Mouse (Mus musculus) C3H10T1/2 (cell line): ENCODE measurements around the gene Zfp119b. TPM values are rescaled to one million over a fixed set of nuclear protein-coding genes. Genes with fewer than 3 reads are reported as not detected.

Source experiments
- polyA plus RNA-seq, 2 experiments: library from polyadenylated mRNA; unstranded; fragments of >200 nt; fragmentation: generic; extraction: Trizol; gene quantifications; one replicate each; pipeline ENCODE4 v1.2.1; 2012; ENCODE audit warnings: missing spikeins in 2 of 2

Gene Zfp119b
- under 1 TPM; 0.06 to 0.94 TPM for polyA plus RNA-seq

DNA sequence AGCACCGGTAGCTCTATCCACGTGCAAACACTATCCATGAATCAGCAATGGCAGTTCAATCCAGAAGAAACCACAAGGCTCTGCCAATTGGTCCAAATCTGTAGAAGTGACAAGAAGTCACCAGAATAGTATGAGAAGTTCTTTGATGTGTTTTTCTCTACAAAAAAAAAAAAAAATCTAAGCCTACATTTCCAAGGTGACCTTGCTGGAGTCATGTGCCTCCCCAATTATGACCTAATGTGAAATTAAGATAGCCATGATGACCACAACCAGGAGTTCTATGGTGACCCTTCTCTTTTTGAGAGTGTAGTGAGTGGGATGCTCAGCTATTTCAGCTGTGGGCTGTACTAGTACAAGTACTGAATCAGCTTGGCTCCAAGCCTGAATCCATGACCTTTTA is at the start of gene Zfp119b:
Gene Zfp119b, minus strand, starts transcription at position 101 of the 400 bp plus-strand sequence.

GRCm38 (mm10) chr17:55986030-55986961 is 37.0 kb upstream of the Zfp119b start, which contains the start of gene Fsd1:
Gene Fsd1 (plus strand): TSS chr17:55986509.

DNA sequence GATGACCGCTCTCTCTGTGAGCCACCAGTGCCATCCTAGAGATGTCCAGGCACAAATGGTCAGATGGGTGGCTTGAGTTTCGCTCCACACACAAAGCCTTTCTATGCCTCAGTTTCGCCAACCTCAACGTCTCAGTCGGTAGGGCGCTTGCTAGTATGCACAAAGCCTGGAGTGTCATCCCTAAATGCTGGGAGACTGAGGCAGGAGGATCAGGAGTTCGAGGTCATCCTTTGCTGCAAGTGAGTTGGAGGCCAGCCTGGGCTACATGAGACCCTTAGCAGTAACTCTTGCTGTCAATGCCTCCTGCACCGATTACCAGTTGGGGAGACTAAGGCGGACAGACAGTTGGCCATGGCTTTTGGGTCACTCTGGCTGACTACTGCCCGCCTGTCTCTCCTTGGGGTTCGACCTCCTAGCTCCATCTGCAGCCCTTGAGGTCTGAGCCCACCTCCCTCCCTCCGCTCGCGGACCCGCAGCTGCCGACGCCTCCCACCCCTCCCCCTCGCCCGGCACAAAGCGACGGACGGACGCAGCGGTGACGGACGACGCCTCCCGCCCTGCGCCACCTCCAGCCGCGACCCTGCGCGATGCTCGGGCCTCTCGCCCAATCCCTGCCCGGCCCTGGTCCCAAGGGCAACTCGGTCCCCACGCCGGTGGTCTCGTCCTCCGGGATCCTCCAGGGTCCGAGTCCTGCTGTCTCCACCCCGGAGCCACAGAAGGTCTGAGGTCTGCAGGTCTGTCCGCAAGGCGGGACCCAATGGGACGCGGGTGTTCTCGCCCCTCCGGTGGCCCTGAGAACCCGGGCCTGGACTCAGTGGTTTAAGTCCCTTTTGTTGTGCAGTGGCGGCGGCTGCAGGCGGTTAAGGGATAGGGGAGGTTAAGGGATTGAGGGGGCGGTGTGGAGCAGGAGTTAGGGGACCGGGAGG is 20.9 kb upstream of the Zfp119b start, which contains the start of gene Shd:
Gene Shd, plus strand, starts transcription at position 502 of the 926 bp plus-strand sequence.

GRCm38 (mm10) chr17:55958918-55959728 is 9.8 kb upstream of the Zfp119b start, which contains the start of gene Yju2:
Gene Yju2 (plus strand): TSS chr17:55959099.

GRCm38 (mm10) chr17:55952447-55953027 is 3.2 kb upstream of the Zfp119b start, which contains the start of gene Ebi3:
Gene Ebi3 (plus strand): TSS chr17:55952640.

Other genes with a start within 250 kb of the Zfp119b start
- 1 to 10 TPM in 1 of 2 experiments, under 1 TPM in 1; 0.19 to 1.3 TPM for gene Pot1b, start 236.9 kb downstream of the Zfp119b start, polyA plus RNA-seq
- not detected for gene Adgre4, start 199.5 kb downstream of the Zfp119b start, polyA plus RNA-seq
- gene Zfp119a, start 70.6 kb downstream of the Zfp119b start, polyA plus RNA-seq, result under 1 TPM; 0.07 to 0.77 TPM
- 1 to 10 TPM in 1 of 2 experiments, under 1 TPM in 1; 0.12 to 1.7 TPM for gene Zfp959, start 57.4 kb downstream of the Zfp119b start, polyA plus RNA-seq
- under 1 TPM in 1 of 2 experiments, not detected in 1; 0.06 TPM for gene Ebi3, start 3.1 kb upstream of the Zfp119b start, polyA plus RNA-seq
- gene Yju2, start 9.6 kb upstream of the Zfp119b start, polyA plus RNA-seq, result 10 to 100 TPM; 16.0 to 20.0 TPM
- gene Shd, start 21.0 kb upstream of the Zfp119b start, polyA plus RNA-seq, result under 1 TPM; 0.02 to 0.21 TPM
- gene Fsd1, start 37.0 kb upstream of the Zfp119b start, polyA plus RNA-seq, result 1 to 10 TPM in 1 of 2 experiments, under 1 TPM in 1; 0.64 to 1.5 TPM
- 1 to 10 TPM in 1 of 2 experiments, under 1 TPM in 1; 0.34 to 1.7 TPM for gene Stap2, start 56.1 kb upstream of the Zfp119b start, polyA plus RNA-seq
- gene Mpnd, start 56.2 kb upstream of the Zfp119b start, polyA plus RNA-seq, result 100 to 1,000 TPM; 124 to 143 TPM
- gene Sh3gl1, start 87.1 kb upstream of the Zfp119b start, polyA plus RNA-seq, result 100 to 1,000 TPM in 1 of 2 experiments, 10 to 100 TPM in 1; 42.7 to 118 TPM
- gene Chaf1a, start 90.9 kb upstream of the Zfp119b start, polyA plus RNA-seq, result 10 to 100 TPM; 11.2 to 22.3 TPM
- gene Ubxn6, start 125.5 kb upstream of the Zfp119b start, polyA plus RNA-seq, result 10 to 100 TPM; 74.6 to 75.5 TPM
- gene Hdgfl2, start 130.1 kb upstream of the Zfp119b start, polyA plus RNA-seq, result 10 to 100 TPM; 79.2 to 93.8 TPM
- 10 to 100 TPM in 1 of 2 experiments, 1 to 10 TPM in 1; 2.6 to 25.7 TPM for gene Plin4, start 160.3 kb upstream of the Zfp119b start, polyA plus RNA-seq
- under 1 TPM in 1 of 2 experiments, not detected in 1; 0.07 TPM for gene Plin5, start 168.1 kb upstream of the Zfp119b start, polyA plus RNA-seq
- under 1 TPM in 1 of 2 experiments, not detected in 1; 0.08 TPM for gene Lrg1, start 172.5 kb upstream of the Zfp119b start, polyA plus RNA-seq
- gene Sema6b, start 190.8 kb upstream of the Zfp119b start, polyA plus RNA-seq, result under 1 TPM; 0.48 to 0.54 TPM
- 1 to 10 TPM; 1.8 to 9.3 TPM for gene Tnfaip8l1, start 213.0 kb upstream of the Zfp119b start, polyA plus RNA-seq
- 100 to 1,000 TPM; 116 to 121 TPM for gene Mydgf, start 234.4 kb upstream of the Zfp119b start, polyA plus RNA-seq